Mouse (Mus musculus): ENCODE measurements around the gene Nufip1. TPM values are rescaled to one million over a fixed set of nuclear protein-coding genes. Genes with fewer than 3 reads are reported as not detected.
A peak's percentile ranks its signal among the peaks of the same experiment; 100 is the strongest.
"Not testable (repeated sequence)": the region's sequence is repeated elsewhere in the genome, so short reads cannot be mapped to it uniquely, and the experiment has no call there.

The Nufip1 gene
- total and polyA plus RNA-seq, 2 experiments from 2014 or later: 13.8 to 14.4 TPM

GRCm38 (mm10) chr14:76158192-76158785 is 47.6 kb downstream of the Nufip1 start:
- no peak for DNase-seq
- Histone ChIP-seq H3K27ac (ENCODE audit: low read depth, low read length) (no peak overlapping the region), H3K4me2 (ENCODE audit: low read depth) (no peak overlapping the region), H3K27me3 (ENCODE audit: insufficient read depth, low read length) (no peaks in the 10 kb centered on the region), H3K4me1 (ENCODE audit: insufficient read depth) (no peaks in the 10 kb centered on the region), H3K9ac (no peak overlapping the region), H3K36me3 (ENCODE audit: insufficient read depth) (no peaks in the 10 kb centered on the region), H3K9me3 (ENCODE audit: low read length) (no peaks in the 10 kb centered on the region), H3K4me3 (ENCODE audit: low read depth, low read length) (no peak overlapping the region)
- WGBS: 43% methylated on average over 5 of the region's 5 CpGs
- TF ChIP-seq CTCF (IDR thresholded peaks at IDR 0.05; ENCODE audit: low read depth): no peak
- no peak for ATAC-seq

DNA sequence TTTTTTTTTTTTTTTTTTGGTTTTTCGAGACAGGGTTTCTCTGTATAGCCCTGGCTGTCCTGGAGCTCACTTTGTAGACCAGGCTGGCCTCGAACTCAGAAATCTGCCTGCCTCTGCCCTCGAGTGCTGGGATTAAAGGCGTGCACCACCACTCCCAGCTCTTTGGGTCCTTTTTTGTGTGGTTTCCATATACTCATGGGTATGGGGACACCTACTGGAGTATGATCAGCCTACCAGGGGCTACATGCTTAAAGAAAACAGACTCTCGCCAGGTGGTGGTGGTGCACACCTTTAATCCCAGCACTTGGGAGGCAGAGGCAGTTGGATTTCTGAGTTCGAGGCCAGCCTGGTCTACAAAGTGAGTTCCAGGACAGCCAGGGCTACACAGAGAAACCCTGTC is 49.9 kb downstream of the Nufip1 start:
- H3K9ac ChIP-seq; ATAC-seq; H3K4me2 ChIP-seq (ENCODE audit: low read depth); H3K27ac ChIP-seq (ENCODE audit: low read depth, low read length); DNase-seq; H3K9me3 ChIP-seq (ENCODE audit: low read length); H3K27me3 ChIP-seq (ENCODE audit: insufficient read depth, low read length); H3K4me1 ChIP-seq (ENCODE audit: insufficient read depth); H3K4me3 ChIP-seq (ENCODE audit: low read depth, low read length); H3K36me3 ChIP-seq (ENCODE audit: insufficient read depth): not testable (repeated sequence)
- WGBS: 90% methylated on average over 6 of the region's 6 CpGs

DNA sequence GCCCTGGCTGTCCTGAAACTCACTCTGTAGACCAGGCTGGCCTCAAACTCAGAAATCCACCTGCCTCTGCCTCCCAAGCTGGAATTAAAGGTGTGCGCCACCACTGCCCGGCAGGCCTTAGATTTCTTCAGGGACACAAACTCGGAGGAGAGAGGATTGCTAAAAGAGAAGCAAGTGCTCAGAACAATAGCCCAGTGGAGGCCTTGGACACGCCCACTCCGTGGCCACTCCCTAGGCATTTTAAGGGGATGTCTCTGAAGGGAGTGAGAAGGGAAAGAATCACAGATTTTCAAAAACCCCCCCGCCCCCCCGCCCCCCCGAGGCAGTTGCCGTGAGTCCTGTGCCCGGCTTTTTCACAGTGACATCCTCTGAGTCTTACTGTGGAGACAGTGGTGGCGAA is 53.5 kb downstream of the Nufip1 start:
- no peak overlapping the region for H3K4me3 ChIP-seq (ENCODE audit: low read depth, low read length)
- H3K4me1 ChIP-seq (ENCODE audit: insufficient read depth): no peaks in the 10 kb centered on the region
- no peak for TF ChIP-seq CTCF (IDR thresholded peaks at IDR 0.05; ENCODE audit: low read depth)
- H3K27ac ChIP-seq (ENCODE audit: low read depth, low read length): no peak overlapping the region
- H3K36me3 ChIP-seq (ENCODE audit: insufficient read depth): no peaks in the 10 kb centered on the region
- no peaks in the 10 kb centered on the region for H3K27me3 ChIP-seq (ENCODE audit: insufficient read depth, low read length)
- WGBS: 31% methylated on average over 11 of the region's 11 CpGs
- H3K9ac ChIP-seq: no peak overlapping the region
- no peak for DNase-seq
- ATAC-seq: no peak
- H3K9me3 ChIP-seq (ENCODE audit: low read length): no peaks in the 10 kb centered on the region
- H3K4me2 ChIP-seq (ENCODE audit: low read depth): no peak overlapping the region

DNA sequence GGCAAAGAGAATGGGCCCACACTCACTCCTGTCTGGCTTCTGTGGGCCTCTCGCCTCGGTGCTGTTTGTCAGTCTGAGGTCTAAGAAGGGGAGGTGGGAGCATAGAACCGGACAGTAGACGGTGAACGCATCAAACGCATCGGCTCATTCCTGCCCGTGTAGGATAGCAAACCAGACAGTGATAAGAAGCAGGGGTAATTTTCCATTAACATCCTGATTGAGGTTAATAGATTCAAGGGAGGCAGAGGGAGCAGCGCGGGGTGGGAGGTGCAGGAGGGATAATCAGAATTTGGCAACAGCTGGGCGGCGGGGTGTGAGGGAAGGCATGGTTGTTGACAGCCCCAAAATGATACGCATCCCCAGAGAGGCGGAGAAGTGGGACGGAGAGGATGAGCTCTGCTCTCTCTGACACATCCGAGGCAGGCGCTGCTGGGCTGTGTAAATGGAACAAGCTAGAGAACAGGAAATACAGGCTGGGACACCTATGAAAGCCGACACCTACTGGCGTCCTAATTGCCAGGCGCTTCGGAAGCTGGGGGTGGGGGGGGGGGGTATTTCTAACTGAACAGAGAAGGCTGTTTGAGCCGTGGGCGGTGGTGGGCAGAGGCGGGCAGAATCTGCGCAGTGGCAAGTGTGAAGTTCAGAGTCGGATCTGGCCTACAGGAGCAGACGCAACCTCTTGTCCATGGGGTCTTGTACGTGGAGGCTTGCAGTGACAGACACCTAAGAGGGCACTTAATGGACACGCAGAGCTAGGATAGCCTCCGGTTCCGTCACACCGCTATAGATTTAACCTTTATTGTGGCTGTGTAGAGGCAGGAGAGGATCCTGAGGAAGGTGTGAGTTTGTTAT is 54.4 kb downstream of the Nufip1 start:
- no peak for DNase-seq
- Histone ChIP-seq H3K4me1 (ENCODE audit: insufficient read depth) (no peaks in the 10 kb centered on the region), H3K27ac (ENCODE audit: low read depth, low read length) (no peak overlapping the region), H3K4me3 (ENCODE audit: low read depth, low read length) (peak overlapping the region; percentile 22; the same call in 1 of the 2 replicates), H3K9ac (no peak overlapping the region), H3K4me2 (ENCODE audit: low read depth) (peak overlapping the region; percentile 41), H3K27me3 (ENCODE audit: insufficient read depth, low read length) (no peaks in the 10 kb centered on the region), H3K36me3 (ENCODE audit: insufficient read depth) (no peaks in the 10 kb centered on the region), H3K9me3 (ENCODE audit: low read length) (no peaks in the 10 kb centered on the region)
- ATAC-seq: peak; percentile 58; the same call in 1 of the 2 replicates
- WGBS: 34% methylated on average over 32 of the region's 32 CpGs
- TF ChIP-seq CTCF (IDR thresholded peaks at IDR 0.05; ENCODE audit: low read depth): no peak

GRCm38 (mm10) chr14:76169876-76170466 is 59.3 kb downstream of the Nufip1 start:
- DNase-seq (peak; percentile 39), ATAC-seq (peak; percentile 77)
- 48% methylated on average over 11 of the region's 11 CpGs for WGBS
- Histone ChIP-seq H3K27ac (ENCODE audit: low read depth, low read length) (no peak overlapping the region), H3K4me3 (ENCODE audit: low read depth, low read length) (no peak overlapping the region), H3K9me3 (ENCODE audit: low read length) (no peaks in the 10 kb centered on the region), H3K4me2 (ENCODE audit: low read depth) (no peak overlapping the region), H3K36me3 (ENCODE audit: insufficient read depth) (no peaks in the 10 kb centered on the region), H3K9ac (no peak overlapping the region), H3K27me3 (ENCODE audit: insufficient read depth, low read length) (no peaks in the 10 kb centered on the region), H3K4me1 (ENCODE audit: insufficient read depth) (no peaks in the 10 kb centered on the region)
- TF ChIP-seq CTCF (IDR thresholded peaks at IDR 0.05; ENCODE audit: low read depth): no peak

- Histone ChIP-seq H3K9ac (no peak overlapping the region), H3K27ac (ENCODE audit: low read depth, low read length) (no peak overlapping the region), H3K27me3 (ENCODE audit: insufficient read depth, low read length) (no peaks in the 10 kb centered on the region), H3K4me3 (ENCODE audit: low read depth, low read length) (no peak overlapping the region), H3K36me3 (ENCODE audit: insufficient read depth) (no peaks in the 10 kb centered on the region), H3K4me2 (ENCODE audit: low read depth) (no peak overlapping the region), H3K4me1 (ENCODE audit: insufficient read depth) (no peaks in the 10 kb centered on the region), H3K9me3 (ENCODE audit: low read length) (no peaks in the 10 kb centered on the region)
- DNase-seq (no peak), ATAC-seq (no peak)
- TF ChIP-seq CTCF (IDR thresholded peaks at IDR 0.05; ENCODE audit: low read depth): no peak
- WGBS: 82% methylated on average over 8 of the region's 8 CpGs
Measured at GRCm38 (mm10) chr14:76171285-76171684, 60.6 kb downstream of the Nufip1 start.

- no peak for TF ChIP-seq CTCF (IDR thresholded peaks at IDR 0.05; ENCODE audit: low read depth)
- WGBS: 89% methylated on average over 7 of the region's 7 CpGs
- Histone ChIP-seq H3K9ac (no peak overlapping the region), H3K4me2 (ENCODE audit: low read depth) (no peak overlapping the region), H3K27ac (ENCODE audit: low read depth, low read length) (no peak overlapping the region), H3K4me3 (ENCODE audit: low read depth, low read length) (no peak overlapping the region), H3K9me3 (ENCODE audit: low read length) (no peaks in the 10 kb centered on the region), H3K36me3 (ENCODE audit: insufficient read depth) (no peaks in the 10 kb centered on the region), H3K4me1 (ENCODE audit: insufficient read depth) (no peaks in the 10 kb centered on the region), H3K27me3 (ENCODE audit: insufficient read depth, low read length) (no peaks in the 10 kb centered on the region)
- ATAC-seq (no peak), DNase-seq (no peak)
Measured at GRCm38 (mm10) chr14:76174328-76174727, 63.6 kb downstream of the Nufip1 start.
